Mouse (Mus musculus): ENCODE results near the gene Gm4836. TPM values are rescaled to one million over a fixed set of nuclear protein-coding genes. Genes with fewer than 3 reads are reported as not detected.
"Not testable (repeated sequence)": the region's sequence is repeated elsewhere in the genome, so short reads cannot be mapped to it uniquely, and the experiment has no call there.

Gene Gm4836
- polyA plus RNA-seq (2012; ENCODE audit: insufficient read depth, insufficient read length, low replicate concordance, missing spikeins) = not detected in 2 replicates

DNA sequence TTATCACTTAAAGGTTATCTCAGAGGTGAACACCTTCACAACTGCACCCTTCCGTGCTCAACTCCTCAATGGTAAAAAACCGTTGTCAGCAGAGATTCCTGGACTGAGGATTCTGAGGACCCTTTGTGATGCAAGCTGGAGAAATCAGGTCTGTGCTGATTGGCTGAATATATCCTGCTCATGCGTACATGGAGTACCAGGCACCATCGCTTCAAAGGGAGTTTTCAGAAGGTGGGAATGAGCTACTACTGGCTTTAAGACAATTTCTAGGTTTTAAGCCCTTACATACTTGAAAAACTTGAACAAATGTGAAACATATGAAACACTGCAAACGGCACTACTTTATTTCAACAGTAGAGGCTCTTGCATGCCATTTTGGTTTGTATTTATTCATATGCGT, at the start of gene Gm4836:
TSS of gene Gm4836 (minus strand) at position 101 of the 400 bp plus-strand sequence.
- not testable (repeated sequence) for H3K4me1 ChIP-seq (ENCODE audit: control insufficient read depth, insufficient read depth, low read length); H3K4me3 ChIP-seq (ENCODE audit: insufficient read depth, low read depth, low read length); H3K27ac ChIP-seq (ENCODE audit: insufficient read depth, low read depth, low read length)
- WGBS = no CpG with 5 or more reads among the region's 6 CpGs
